Mouse (Mus musculus) right cerebral cortex, adult 2 months (tissue): ENCODE measurements around the gene Mks1.

Source experiments
- DNase-seq, 2 experiments: peaks; one replicate each; pipeline ENCODE4 v3.0.0; 2021 to 2022; ENCODE audit warnings: low spot score in 2 of 2

Mks1 gene

GRCm38 (mm10) chr11:87875436-87875835, 22.4 kb downstream of the Mks1 start, which contains the start of gene Epx:
Epx (minus strand) TSS chr11:87875536.
- no peak for DNase-seq

- no peak for DNase-seq
Observed at GRCm38 (mm10) chr11:87879826-87880225, 26.8 kb downstream of the Mks1 start.

GRCm38 (mm10) chr11:87881714-87882113, 28.7 kb downstream of the Mks1 start:
- DNase-seq, result no peak

DNA sequence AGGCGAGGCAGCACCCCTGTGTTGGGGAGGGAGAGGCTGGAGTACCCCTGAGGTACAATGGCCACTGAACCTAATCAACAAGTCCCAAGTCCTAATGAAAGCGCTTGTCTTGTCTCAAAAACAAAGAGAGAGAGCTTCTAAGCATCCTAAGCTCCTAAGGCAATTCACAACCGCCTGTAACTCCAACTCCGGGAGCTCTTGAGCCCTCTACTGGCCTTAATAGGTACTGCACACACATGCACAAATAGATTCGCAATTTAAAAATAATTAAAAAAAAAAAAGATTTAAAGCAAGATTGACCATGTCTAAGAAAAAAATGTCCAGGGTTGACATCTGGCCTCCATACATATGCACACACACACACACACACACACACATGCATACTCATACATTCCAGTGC, 30.5 kb downstream of the Mks1 start:
- DNase-seq, result no peak

DNA sequence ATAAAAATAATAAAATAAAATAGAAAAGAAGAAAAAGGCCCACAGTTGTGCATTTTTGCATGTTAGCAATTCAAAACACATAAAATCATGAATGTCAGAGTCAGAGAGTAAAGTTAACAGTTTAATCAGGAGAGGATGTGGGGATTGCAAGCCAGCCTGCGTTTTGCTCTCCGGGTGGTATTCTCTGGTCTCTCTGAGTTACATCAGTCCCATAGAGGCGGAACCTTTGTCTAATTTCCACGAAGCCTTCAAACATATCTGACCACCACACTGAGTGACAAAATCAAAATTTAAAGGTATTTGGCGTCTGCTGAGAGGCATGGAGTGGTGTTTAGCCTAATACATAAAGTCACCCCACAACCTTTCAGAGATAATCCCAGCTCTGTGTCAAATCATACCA, 31.8 kb downstream of the Mks1 start:
- no peak for DNase-seq

DNA sequence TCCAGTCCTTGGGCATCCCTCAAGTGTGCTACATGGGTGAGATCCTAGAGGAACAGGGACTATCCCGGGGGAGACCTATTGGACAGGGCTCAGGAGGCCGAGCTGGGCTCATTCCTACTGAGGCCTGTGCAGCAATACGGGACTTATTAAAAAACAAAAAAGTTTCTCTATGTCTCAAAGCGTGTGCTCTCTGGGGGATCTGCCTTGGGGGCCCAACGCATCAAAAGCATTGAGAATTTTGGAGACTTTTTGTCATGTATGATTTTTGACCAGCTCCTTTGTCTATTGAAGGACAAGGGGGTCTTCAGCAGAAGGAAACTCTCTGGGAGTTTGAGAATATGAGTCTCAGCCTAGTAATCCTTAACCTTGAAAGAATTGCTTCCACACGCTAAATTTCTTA, 39.2 kb downstream of the Mks1 start, which contains the start of gene Olfr462:
Olfr462 (minus strand) TSS at position 101 of the 400 bp plus-strand sequence.
- DNase-seq, result no peak

- DNase-seq, result no peak
Observed at GRCm38 (mm10) chr11:87897287-87897686, 44.3 kb downstream of the Mks1 start, which contains the start of gene Olfr463. Olfr463 (minus strand) TSS chr11:87897387.

DNA sequence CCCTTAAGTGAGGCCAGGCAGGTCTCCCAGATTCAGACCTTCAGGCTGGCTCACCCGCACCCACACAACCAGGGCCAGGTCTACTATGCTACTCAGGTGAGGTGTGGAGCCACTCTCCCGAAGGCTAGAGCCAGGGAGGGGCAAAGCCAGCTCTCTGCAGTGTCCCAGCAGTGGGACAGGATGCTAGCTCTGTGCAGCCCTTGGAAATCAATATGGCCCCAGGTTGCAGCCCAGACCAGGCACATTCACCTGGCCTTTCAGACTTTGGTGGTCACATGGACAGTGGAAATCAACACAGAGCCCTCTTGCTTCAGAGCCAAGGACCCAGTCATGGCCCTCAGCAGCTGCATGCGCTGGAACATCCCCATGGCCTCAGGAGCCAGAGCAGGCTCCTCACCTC, 51.3 kb downstream of the Mks1 start:
- no peak for DNase-seq
